Mouse (Mus musculus) adrenal gland, postnatal 4 days (tissue): ENCODE results near the gene Nprl2. TPM values are rescaled to one million over a fixed set of nuclear protein-coding genes. Genes with fewer than 3 reads are reported as not detected.
A peak's percentile ranks its signal among the peaks of the same experiment; 100 is the strongest.

Experiments used
- DNase-seq, 2 experiments: peaks; one replicate each; pipeline ENCODE4 v3.0.0; 2021 to 2022; ENCODE audit warnings: low spot score in 2 of 2, mixed read lengths in 2 of 2
- total RNA-seq, 2 experiments: library from RNA; stranded (reverse); gene quantifications; 2 replicates each; pipeline ENCODE4 v1.2.3; 2021

Nprl2 gene
- total RNA-seq, 2 experiments from 2014 or later, result 18.8 to 19.6 TPM

GRCm38 (mm10) chr9:107533791-107534407, 8.1 kb upstream of the Nprl2 start, which contains the start of gene Tmem115:
TSS of gene Tmem115 (plus strand) at chr9:107533945.
- peak; percentile 70 to 84 for DNase-seq

- no peak for DNase-seq
These were observed 7.4 kb upstream of the Nprl2 start for GRCm38 (mm10) chr9:107534408-107535202.

DNA sequence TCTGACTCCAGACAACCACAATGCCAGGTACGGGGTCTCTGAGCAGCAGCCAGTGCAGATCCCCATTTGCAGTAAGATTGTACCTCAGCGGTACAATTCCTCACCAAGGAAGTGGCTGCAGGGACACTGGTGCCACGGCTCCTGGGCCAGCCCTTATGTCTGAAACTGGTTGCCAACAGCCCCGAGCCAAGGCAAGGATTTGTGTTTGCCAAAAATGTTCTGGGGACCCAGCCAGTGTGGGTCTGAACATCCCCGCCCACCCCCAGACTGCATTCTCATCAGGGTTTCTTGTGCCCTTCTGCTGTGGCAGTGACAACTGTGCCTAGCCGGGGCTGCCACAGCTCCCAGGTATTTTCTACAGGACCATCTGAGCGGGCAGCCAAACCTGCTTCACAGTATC, 3.8 kb upstream of the Nprl2 start:
- DNase-seq, result no peak

GRCm38 (mm10) chr9:107538711-107539110, 3.3 kb upstream of the Nprl2 start:
- no peak for DNase-seq

DNA sequence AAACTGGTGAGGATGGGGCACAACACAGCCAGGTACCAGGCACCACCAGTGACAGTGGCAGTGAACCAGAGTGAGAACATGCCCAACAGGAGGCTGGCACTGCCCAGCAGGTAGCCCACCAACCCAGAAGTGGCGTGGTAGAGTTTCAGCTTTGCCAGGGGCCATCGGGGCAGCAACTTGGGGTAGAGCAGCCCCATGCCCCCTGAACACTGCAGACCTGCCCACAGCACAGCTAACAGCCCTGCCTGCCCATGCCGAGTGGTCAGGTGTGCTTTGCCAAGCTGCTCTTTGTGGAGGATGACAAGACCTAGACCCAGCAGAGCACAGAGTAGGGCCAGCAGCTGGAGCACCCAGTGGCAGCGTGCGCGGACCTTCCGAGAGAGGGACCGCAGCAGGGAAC, 2.1 kb upstream of the Nprl2 start:
- no peak for DNase-seq

GRCm38 (mm10) chr9:107540420-107540819, 1.6 kb upstream of the Nprl2 start:
- DNase-seq, result no peak

DNA sequence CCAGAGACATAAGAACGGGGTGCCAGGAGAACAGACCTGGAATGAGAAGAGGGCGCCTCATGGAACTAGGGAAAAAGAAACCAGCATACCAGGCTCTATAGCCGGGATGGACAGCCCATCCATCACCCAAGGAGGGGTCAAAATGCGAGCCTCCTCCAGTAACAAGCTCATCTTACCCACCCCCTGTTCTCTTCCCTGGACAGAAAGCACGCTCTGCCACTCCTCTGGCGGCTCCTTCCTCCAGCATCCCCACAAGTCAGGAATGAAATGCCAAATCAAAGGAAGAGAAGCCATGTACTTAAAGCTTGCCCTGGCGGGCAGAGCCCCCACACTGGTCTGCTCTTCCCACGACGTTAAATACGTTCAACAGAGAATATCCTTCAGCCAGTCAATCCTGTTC, 1.0 kb upstream of the Nprl2 start:
- DNase-seq, result no peak

GRCm38 (mm10) chr9:107542352-107542686, 293 bp downstream of the Nprl2 start:
- no peak for DNase-seq

GRCm38 (mm10) chr9:107542721-107543120, 695 bp downstream of the Nprl2 start:
- DNase-seq, result no peak

DNA sequence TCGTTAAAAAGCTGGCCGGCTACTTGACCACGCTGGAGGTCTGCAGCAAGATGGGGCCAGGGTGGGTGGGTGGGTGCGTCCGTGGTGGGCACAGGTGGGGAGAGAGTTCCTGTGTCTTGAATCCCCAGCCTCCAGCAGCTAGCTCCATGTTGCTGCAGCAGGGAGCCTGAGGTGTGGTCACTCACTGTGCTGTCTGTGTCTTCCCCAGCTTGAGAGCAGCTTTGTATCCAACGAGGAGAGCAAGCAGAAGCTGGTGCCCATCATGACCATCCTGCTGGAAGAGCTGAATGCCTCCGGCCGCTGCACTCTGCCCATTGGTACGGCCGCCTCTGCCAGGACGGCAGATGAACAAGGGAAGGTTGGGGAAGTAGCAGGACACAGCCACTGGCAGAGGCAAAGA, 1.3 kb downstream of the Nprl2 start:
- no peak for DNase-seq

GRCm38 (mm10) chr9:107544196-107544700, 2.2 kb downstream of the Nprl2 start:
- no peak for DNase-seq

- no peak for DNase-seq
These were observed 2.7 kb downstream of the Nprl2 start for GRCm38 (mm10) chr9:107544729-107545128.

DNA sequence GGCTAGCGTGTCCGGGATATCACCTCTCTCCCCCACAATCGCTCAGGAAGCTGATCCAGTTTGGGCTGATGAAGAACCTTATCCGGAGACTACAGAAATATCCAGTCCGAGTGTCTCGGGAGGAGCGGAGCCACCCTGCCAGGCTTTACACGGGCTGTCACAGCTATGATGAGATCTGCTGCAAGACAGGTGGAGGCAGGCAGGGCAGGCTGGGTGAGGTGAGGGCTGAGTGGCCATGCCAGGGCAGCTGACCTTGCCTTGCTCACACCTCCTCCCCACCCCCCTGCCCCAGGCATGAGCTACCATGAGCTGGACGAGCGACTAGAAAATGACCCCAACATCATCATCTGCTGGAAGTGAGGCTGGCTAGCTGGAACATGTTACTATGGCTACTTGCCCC, 3.2 kb downstream of the Nprl2 start:
- no peak for DNase-seq

- DNase-seq, result peak in 1 of 2 experiments; percentile 66
These were observed 3.6 kb downstream of the Nprl2 start for GRCm38 (mm10) chr9:107545602-107546001.

- peak; percentile 72 to 84 for DNase-seq
These were observed 5.0 kb downstream of the Nprl2 start, which contains the start of gene Zmynd10 for GRCm38 (mm10) chr9:107547026-107547425. TSS of gene Zmynd10 (plus strand) at chr9:107547298.

DNA sequence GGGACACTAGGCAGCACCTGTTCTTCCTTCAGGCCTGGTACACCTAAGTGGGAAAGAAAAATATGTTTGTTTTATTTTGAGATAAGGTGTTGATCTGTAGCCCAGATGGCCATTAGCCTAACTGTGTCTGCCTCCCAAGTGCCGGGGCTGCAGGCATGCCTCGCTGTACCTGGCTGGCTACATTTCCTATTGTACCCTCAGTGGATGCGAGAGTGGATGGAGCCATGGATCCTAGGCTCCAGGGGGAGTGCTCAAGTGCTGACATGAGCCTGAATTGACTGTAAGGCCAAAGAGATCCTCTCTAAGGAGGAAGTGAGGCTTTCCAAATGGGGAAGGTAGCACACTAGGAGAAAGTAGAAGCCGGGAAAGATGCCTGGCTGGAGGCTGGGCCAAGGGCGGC, 5.9 kb downstream of the Nprl2 start:
- DNase-seq, result no peak

- no peak for DNase-seq
These were observed 6.8 kb downstream of the Nprl2 start for GRCm38 (mm10) chr9:107548820-107549219.

GRCm38 (mm10) chr9:107549297-107550074, 7.5 kb downstream of the Nprl2 start:
- DNase-seq, result no peak

DNA sequence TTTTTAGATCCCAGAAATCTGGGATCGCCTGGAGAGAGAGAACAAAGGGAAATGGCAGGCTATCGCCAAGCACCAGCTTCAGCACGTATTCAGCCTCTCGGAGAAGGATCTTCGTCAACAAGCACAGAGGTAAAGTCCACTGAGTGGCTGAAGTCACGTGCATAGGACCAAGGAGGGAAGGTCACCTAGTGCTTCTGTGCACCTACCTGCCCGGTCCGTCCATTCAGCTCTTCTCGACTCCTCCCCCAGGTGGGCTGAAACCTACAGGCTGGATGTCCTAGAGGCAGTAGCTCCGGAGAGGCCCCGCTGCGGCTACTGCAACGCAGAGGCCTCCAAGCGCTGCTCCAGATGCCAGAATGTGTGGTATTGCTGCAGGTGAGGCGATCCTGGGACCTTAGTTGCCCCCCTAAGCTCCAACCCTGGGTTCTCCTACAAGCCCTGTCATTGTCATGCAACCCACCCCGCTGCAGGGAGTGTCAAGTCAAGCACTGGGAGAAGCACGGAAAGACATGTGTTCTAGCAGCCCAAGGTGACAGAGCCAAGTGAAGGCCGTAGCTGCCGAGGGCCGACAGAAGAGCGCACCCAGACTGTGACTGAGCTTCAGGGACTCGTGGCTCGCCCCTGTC, 8.6 kb downstream of the Nprl2 start:
- DNase-seq, result no peak

DNA sequence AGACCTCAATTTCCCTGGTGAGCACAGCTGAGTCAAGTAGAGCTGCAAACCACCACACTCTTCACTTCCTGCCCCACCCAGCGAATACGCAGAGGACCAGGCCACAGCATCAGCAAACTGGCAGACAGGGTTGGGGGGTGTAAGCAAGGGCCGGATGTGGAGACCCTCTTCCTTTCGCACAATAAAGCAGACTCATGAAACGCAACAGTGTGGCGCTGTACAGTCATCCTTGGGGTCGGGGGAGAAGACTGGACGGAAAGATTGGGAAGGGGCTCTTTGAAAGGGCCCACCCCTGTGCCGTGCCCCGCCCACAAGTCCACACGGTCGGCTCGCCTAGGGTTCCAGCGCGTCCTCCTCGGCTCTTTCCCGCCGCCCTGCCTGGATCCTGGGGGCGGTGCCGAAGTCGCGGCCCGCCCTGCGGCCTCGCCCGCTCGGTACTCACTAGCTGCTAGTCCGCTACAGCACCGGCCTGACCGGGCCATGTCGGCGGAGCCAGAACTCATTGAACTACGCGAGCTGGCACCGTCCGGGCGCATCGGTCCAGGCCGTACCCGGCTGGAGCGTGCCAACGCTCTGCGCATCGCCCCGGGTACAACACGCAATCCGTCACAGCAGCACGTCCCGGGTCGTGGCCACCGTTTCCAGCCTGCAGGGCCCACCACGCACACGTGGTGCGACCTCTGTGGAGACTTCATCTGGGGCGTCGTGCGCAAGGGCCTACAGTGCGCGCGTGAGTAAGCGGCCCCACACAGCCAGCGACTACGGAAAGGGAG, 9.3 kb downstream of the Nprl2 start, which contains the start of gene Rassf1:
Gene Rassf1 (plus strand): TSS at position 439 of the 773 bp plus-strand sequence.
- peak in 1 of 2 experiments; percentile 53 for DNase-seq
